Mouse (Mus musculus) gastrocnemius, postnatal 36 days (tissue): Measurements from ENCODE around the gene Rxfp4. TPM values are rescaled to one million over a fixed set of nuclear protein-coding genes. Genes with fewer than 3 reads are reported as not detected.
"Not testable (repeated sequence)": the region's sequence is repeated elsewhere in the genome, so short reads cannot be mapped to it uniquely, and the experiment has no call there.

Experiments used
- DNase-seq, 2 experiments: peaks; one replicate each; pipeline ENCODE4 v3.0.0; 2022
- intact Hi-C: fragments of 180-260 bp; cut with DNase I; formaldehyde crosslinking; loops from one replicate; pipeline ENCODE4 v1.15.1; 2025
- total RNA-seq, 2 experiments: library from RNA; stranded (reverse); gene quantifications; 2 replicates each; pipeline ENCODE4 v1.2.3; 2021

Rxfp4 gene
- total RNA-seq, 2 experiments from 2014 or later: not detected

GRCm38 (mm10) chr3:88618074-88618871 is 34.7 kb downstream of the Rxfp4 start:
- intact Hi-C loops: no loop called here
- DNase-seq: no peak

DNA sequence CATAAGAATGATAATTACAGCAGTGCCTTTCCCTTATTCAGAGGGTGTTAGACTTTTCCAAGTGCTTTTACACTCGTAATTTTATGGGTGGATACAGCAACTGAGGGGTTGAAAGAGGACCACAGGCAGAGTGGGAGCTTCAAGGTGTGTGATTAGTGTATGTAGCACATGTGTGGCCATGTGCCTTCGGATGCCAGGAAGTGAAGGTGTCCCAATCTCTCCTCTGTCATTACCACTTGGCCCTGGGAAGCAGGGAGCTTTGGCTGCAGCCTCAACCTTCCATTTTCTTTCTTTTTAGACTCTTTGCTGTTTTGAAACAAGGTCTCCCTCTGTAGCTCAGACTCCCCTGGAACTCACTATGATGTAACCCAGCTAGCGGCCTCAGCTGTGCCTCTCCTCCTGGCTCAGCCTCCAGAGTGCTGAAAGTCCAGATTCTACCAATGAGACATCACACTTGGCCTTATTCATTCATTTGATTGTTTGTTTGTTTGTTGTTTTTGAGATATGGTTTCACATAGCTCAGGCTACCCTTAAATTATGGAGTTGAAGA is 35.9 kb downstream of the Rxfp4 start:
- DNase-seq: no peak

GRCm38 (mm10) chr3:88615902-88616391 is 37.0 kb downstream of the Rxfp4 start:
- intact Hi-C loops: no loop called here
- DNase-seq: peak; percentile 69 to 76

More for the DNA sequence above, 35.9 kb downstream of the Rxfp4 start:
- intact Hi-C loops: no loop called here

DNA sequence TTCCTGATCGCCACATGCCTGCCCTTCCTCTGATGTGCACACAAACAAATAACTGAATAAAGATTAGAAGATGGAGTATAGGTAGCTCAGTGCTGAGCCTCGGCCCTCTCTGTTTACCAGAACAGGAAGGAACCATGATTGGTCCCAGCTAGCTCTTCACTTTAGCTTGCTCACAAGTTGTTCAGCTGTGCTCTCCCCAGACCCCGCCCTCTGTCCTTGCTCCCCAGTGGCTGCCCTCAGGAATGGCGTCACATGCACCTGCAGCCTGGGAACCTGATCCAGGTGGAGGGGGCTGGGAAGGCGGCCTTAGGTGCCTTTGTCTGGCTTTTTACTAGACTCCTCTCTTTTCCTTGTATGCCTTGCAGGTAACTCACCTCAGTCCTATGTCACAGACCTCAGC is 37.8 kb downstream of the Rxfp4 start:
- no peak for DNase-seq
- intact Hi-C loops: no loop called here

- intact Hi-C loops: no loop called here
- DNase-seq: no peak
These were observed 38.5 kb downstream of the Rxfp4 start for GRCm38 (mm10) chr3:88614418-88614817.

DNA sequence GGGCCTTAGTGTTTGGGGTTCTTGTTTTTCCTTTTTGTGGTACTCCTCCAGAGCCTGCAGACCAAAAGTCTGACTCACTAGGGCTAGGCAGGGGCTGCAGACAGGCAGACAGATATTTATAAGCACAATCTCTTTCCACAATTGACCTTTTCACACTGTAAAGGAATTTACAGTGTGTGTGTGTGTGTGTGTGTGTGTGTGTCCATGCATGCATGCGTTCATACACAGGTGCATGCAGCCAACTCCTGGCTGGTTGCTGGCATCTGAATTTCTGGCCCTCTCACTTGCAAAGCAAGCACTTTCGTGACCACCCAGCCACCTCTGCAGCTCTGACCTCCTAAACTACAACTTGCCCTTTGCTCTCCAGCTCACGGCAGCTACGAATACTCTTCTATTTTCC is 43.9 kb downstream of the Rxfp4 start:
- DNase-seq: no peak
- intact Hi-C loops: no loop called here

DNA sequence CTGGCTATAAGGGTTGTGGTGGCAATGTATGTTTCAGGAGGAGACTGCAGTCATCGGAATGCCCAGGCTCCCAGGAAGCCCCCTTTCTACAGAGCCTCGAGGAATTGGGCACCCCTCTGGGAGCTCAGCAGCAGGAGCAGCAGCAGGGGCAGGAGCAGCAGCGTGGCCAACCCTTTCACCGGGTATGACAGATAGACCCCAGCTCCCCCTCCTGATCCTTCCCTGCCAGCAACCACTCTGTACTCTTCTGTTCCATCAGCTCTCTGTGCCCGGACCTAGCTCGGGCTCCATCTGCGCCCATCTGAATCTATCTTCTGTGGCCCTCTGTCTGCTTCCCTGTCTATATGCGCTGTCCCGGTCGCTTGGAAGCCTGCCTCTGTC is 45.2 kb downstream of the Rxfp4 start:
- DNase-seq: no peak
- intact Hi-C loops: loop anchor here (2.0 kb wide), 2 partner anchors 25 to 33 kb away; no protein-coding TSS in a partner anchor

GRCm38 (mm10) chr3:88607065-88607757 is 45.7 kb downstream of the Rxfp4 start:
- peak; percentile 82 to 92 for DNase-seq
- intact Hi-C loops: loop anchor here (2.0 kb wide), 2 partner anchors 26 to 34 kb away; no protein-coding TSS in a partner anchor

DNA sequence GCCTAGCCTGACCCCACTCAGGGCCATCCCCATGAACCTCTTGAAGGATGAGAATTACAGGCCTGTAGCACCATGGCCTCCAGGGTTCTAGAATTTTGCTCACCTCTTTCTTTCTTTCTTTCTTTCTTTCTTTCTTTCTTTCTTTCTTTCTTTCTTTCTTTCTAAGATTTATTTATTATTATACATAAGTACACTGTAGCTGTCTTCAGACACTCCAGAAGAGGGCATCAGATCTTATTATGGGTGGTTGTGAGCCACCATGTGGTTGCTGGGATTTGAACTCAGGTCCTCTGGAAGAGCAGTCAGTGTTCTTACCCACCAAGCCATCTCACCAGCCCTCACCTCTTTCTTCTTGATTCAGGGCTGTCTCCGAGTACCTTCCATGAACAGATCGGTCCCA is 47.3 kb downstream of the Rxfp4 start, which contains the start of gene Arhgef2:
TSS of gene Arhgef2 (plus strand) at position 301 of the 400 bp plus-strand sequence.
- intact Hi-C loops: loop anchor here (2.0 kb wide), 2 partner anchors 27 to 35 kb away; no protein-coding TSS in a partner anchor
- not testable (repeated sequence) for DNase-seq

DNA sequence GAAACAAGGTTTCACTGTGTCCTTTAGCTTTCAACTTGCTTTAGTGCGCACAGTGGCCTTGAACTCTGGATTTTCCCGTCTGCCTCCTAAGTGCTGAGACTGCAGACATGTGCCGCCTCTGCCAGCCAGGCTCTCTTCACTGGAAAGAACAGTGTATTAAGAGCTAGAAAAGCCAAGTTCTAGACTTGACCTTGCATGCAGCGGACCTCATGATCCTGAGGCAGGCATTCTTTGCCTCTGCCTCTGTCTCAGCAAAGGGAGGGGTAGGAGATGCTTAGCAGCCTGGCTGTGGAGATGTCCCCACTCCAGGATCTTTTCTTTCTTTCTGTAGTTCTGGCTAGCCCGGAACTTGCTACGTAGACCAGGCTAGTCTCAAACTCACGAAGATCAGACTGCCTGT is 48.1 kb downstream of the Rxfp4 start:
- intact Hi-C loops: no loop called here
- DNase-seq: no peak

DNA sequence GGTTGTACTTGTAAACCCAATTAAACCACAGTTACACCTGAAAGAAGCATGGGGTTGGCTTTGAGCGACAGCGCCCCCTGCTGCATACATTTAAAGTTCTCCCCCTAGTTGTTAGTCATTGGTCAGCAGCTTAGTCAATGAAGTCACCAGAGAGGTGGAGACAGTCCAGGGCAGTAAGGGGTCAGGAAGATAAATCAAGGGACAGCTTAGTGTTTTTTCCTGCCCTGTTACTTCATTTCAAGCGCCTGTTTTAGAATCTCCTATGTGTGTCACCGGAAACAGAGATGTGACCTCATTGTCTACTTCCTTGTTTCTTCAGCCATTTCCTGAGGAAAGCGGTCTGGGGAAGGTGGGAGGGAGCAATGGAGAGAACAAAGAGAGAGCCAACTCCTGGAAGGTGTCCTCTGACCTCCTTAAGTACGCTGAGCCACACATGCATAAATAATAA is 49.2 kb downstream of the Rxfp4 start:
- DNase-seq: peak; percentile 45 to 49

GRCm38 (mm10) chr3:88602466-88602865 is 50.5 kb downstream of the Rxfp4 start:
- DNase-seq: no peak
- intact Hi-C loops: no loop called here

More for the DNA sequence above, 49.2 kb downstream of the Rxfp4 start:
- intact Hi-C loops: no loop called here

Other genes with a start within 250 kb of the Rxfp4 start
- 10 to 100 TPM; 15.1 to 20.3 TPM for gene Pmf1, start 242.8 kb downstream of the Rxfp4 start, total RNA-seq
- 10 to 100 TPM; 13.0 to 15.6 TPM for gene Slc25a44, start 228.0 kb downstream of the Rxfp4 start, total RNA-seq
- 1 to 10 TPM; 1.2 to 1.4 TPM for gene Sema4a, start 192.0 kb downstream of the Rxfp4 start, total RNA-seq
- 10 to 100 TPM; 75.3 to 79.8 TPM for gene Lmna, start 143.2 kb downstream of the Rxfp4 start, total RNA-seq
- under 1 TPM; 0.17 to 0.33 TPM for gene Mex3a, start 120.7 kb downstream of the Rxfp4 start, total RNA-seq
- gene Rab25, start 104.8 kb downstream of the Rxfp4 start, total RNA-seq: not detected
- 10 to 100 TPM; 70.6 to 76.1 TPM for gene Lamtor2, start 100.1 kb downstream of the Rxfp4 start, total RNA-seq
- gene Ubqln4, start 99.4 kb downstream of the Rxfp4 start, total RNA-seq: 10 to 100 TPM; 73.6 to 77.4 TPM
- 10 to 100 TPM; 46.3 to 51.4 TPM for gene Ssr2, start 77.3 kb downstream of the Rxfp4 start, total RNA-seq
- 10 to 100 TPM; 18.5 to 29.3 TPM for gene Arhgef2, start 47.2 kb downstream of the Rxfp4 start, total RNA-seq
- 10 to 100 TPM; 19.9 to 25.0 TPM for gene Khdc4, start 32.7 kb upstream of the Rxfp4 start, total RNA-seq
- gene Rit1, start 63.7 kb upstream of the Rxfp4 start, total RNA-seq: 10 to 100 TPM; 16.5 to 20.5 TPM
- gene Syt11, start 122.0 kb upstream of the Rxfp4 start, total RNA-seq: 1 to 10 TPM; 2.1 to 3.1 TPM
- gene Gon4l, start 182.1 kb upstream of the Rxfp4 start, total RNA-seq: 10 to 100 TPM; 12.2 to 12.8 TPM